Mouse (Mus musculus) gastrocnemius, postnatal 25 days (tissue): ENCODE data around the gene Tcaf1. TPM values are rescaled to one million over a fixed set of nuclear protein-coding genes. Genes with fewer than 3 reads are reported as not detected.

Source experiments
- total RNA-seq, 2 experiments: library from RNA; stranded (reverse); gene quantifications; 1 replicate in 1 of 2; 2 replicates in 1 of 2; pipeline ENCODE4 v1.2.3; 2021

Tcaf1 gene
- total RNA-seq, 2 experiments from 2014 or later, result 9.0 to 12.9 TPM

Other genes starting within 250 kb of the Tcaf1 start
- gene Olfr458, start 244.9 kb downstream of the Tcaf1 start, total RNA-seq, result not detected
- gene Olfr457, start 233.8 kb downstream of the Tcaf1 start, total RNA-seq, result not detected
- not detected for gene Olfr456, start 222.9 kb downstream of the Tcaf1 start, total RNA-seq
- not detected for gene Olfr455, start 162.5 kb downstream of the Tcaf1 start, total RNA-seq
- gene Tcaf3, start 112.4 kb downstream of the Tcaf1 start, total RNA-seq, result not detected
- gene Tcaf2, start 64.8 kb downstream of the Tcaf1 start, total RNA-seq, result 1 to 10 TPM; 2.4 to 4.3 TPM
- not detected for gene Olfr453, start 29.3 kb upstream of the Tcaf1 start, total RNA-seq
- gene Olfr38, start 46.3 kb upstream of the Tcaf1 start, total RNA-seq, result not detected
- not detected for gene Olfr452, start 75.0 kb upstream of the Tcaf1 start, total RNA-seq
- not detected for gene Olfr450, start 101.9 kb upstream of the Tcaf1 start, total RNA-seq
- not detected for gene Olfr449, start 124.3 kb upstream of the Tcaf1 start, total RNA-seq
- not detected for gene Olfr448, start 180.4 kb upstream of the Tcaf1 start, total RNA-seq
- gene Olfr447, start 198.8 kb upstream of the Tcaf1 start, total RNA-seq, result not detected
- gene Olfr446, start 211.3 kb upstream of the Tcaf1 start, total RNA-seq, result not detected
- not detected for gene Olfr444, start 239.0 kb upstream of the Tcaf1 start, total RNA-seq